Mouse (Mus musculus): ENCODE results near the gene Selenow. TPM values are rescaled to one million over a fixed set of nuclear protein-coding genes. Genes with fewer than 3 reads are reported as not detected.

Gene Selenow
- polyA plus RNA-seq (2012; rRNA removed), result 1,744 and 2,160 TPM in 2 replicates

- DNase-seq (ENCODE audit: extremely low spot score in 1 of 2, low spot score in 1 of 2), result peak; percentile 90 to 94
These were observed at the start of gene Selenow for GRCm38 (mm10) chr7:15922220-15922773. Selenow (minus strand) TSS chr7:15922402.

- DNase-seq (ENCODE audit: extremely low spot score in 1 of 2, low spot score in 1 of 2), result no peak
These were observed 47.5 kb upstream of the Selenow start for GRCm38 (mm10) chr7:15969674-15970073.

GRCm38 (mm10) chr7:15968322-15968721, 46.1 kb upstream of the Selenow start:
- DNase-seq (ENCODE audit: extremely low spot score in 1 of 2, low spot score in 1 of 2), result no peak

- peak in 1 of 2 experiments; percentile 63 for DNase-seq (ENCODE audit: extremely low spot score in 1 of 2, low spot score in 1 of 2)
These were observed 45.1 kb upstream of the Selenow start, which contains the start of gene Ehd2 for GRCm38 (mm10) chr7:15967312-15967711. Ehd2 (minus strand) TSS chr7:15967567.

GRCm38 (mm10) chr7:15966489-15966888, 44.3 kb upstream of the Selenow start:
- DNase-seq (ENCODE audit: extremely low spot score in 1 of 2, low spot score in 1 of 2), result no peak

- no peak for DNase-seq (ENCODE audit: extremely low spot score in 1 of 2, low spot score in 1 of 2)
These were observed 41.8 kb upstream of the Selenow start for GRCm38 (mm10) chr7:15963798-15964652.

GRCm38 (mm10) chr7:15962311-15963288, 40.4 kb upstream of the Selenow start:
- DNase-seq (ENCODE audit: extremely low spot score in 1 of 2, low spot score in 1 of 2), result peak in 1 of 2 experiments; percentile 48

GRCm38 (mm10) chr7:15961798-15962197, 39.6 kb upstream of the Selenow start:
- DNase-seq (ENCODE audit: extremely low spot score in 1 of 2, low spot score in 1 of 2), result no peak

GRCm38 (mm10) chr7:15961239-15961638, 39.0 kb upstream of the Selenow start:
- no peak for DNase-seq (ENCODE audit: extremely low spot score in 1 of 2, low spot score in 1 of 2)

GRCm38 (mm10) chr7:15960691-15961090, 38.5 kb upstream of the Selenow start:
- DNase-seq (ENCODE audit: extremely low spot score in 1 of 2, low spot score in 1 of 2), result no peak

GRCm38 (mm10) chr7:15956143-15956542, 33.9 kb upstream of the Selenow start:
- no peak for DNase-seq (ENCODE audit: extremely low spot score in 1 of 2, low spot score in 1 of 2)

GRCm38 (mm10) chr7:15955509-15955908, 33.3 kb upstream of the Selenow start:
- no peak for DNase-seq (ENCODE audit: extremely low spot score in 1 of 2, low spot score in 1 of 2)

- no peak for DNase-seq (ENCODE audit: extremely low spot score in 1 of 2, low spot score in 1 of 2)
These were observed 32.8 kb upstream of the Selenow start for GRCm38 (mm10) chr7:15954978-15955443.

GRCm38 (mm10) chr7:15954436-15954835, 32.2 kb upstream of the Selenow start:
- DNase-seq (ENCODE audit: extremely low spot score in 1 of 2, low spot score in 1 of 2), result no peak

- DNase-seq (ENCODE audit: extremely low spot score in 1 of 2, low spot score in 1 of 2), result no peak
These were observed 31.3 kb upstream of the Selenow start for GRCm38 (mm10) chr7:15953307-15954074.

- DNase-seq (ENCODE audit: extremely low spot score in 1 of 2, low spot score in 1 of 2), result no peak
These were observed 30.2 kb upstream of the Selenow start for GRCm38 (mm10) chr7:15952416-15952815.

GRCm38 (mm10) chr7:15950008-15950407, 27.8 kb upstream of the Selenow start:
- DNase-seq (ENCODE audit: extremely low spot score in 1 of 2, low spot score in 1 of 2), result no peak

GRCm38 (mm10) chr7:15949216-15949790, 27.1 kb upstream of the Selenow start:
- no peak for DNase-seq (ENCODE audit: extremely low spot score in 1 of 2, low spot score in 1 of 2)

- DNase-seq (ENCODE audit: extremely low spot score in 1 of 2, low spot score in 1 of 2), result peak in 1 of 2 experiments; percentile 78
These were observed 26.3 kb upstream of the Selenow start for GRCm38 (mm10) chr7:15948381-15948941.
